Mouse (Mus musculus) bone marrow, adult 2 months (tissue): ENCODE data around the gene Kat7.

ENCODE experiments used
- CTCF ChIP-seq: fragments of 200-500 bp; IDR thresholded peaks from 2 replicates; pipeline ENCODE4 v1.5.1; 2011; ENCODE audit warnings: low read length, control low read depth; ENCODE audit not compliant: control insufficient read depth, insufficient read depth
- POLR2A ChIP-seq: fragments of 200-500 bp; IDR thresholded peaks from 2 replicates; pipeline ENCODE4 v1.6.1; 2011; ENCODE audit warnings: low read depth, mild to moderate bottlenecking, control low read depth, low read length, borderline replicate concordance; ENCODE audit not compliant: control insufficient read depth

GRCm38 (mm10) chr11:95250110-95250509 is 59.9 kb downstream of the Kat7 start:
- TF ChIP-seq POLR2A (no peak), CTCF (no peak)
